Mouse (Mus musculus) spleen, adult 2 months (tissue): Measurements from ENCODE around the gene Auts2.

Experiments used
- CTCF ChIP-seq: fragments of 200-500 bp; IDR thresholded peaks from 2 replicates; pipeline ENCODE4 v1.5.1; 2011; ENCODE audit warnings: mild to moderate bottlenecking, inconsistent platforms; ENCODE audit not compliant: insufficient read depth, insufficient read length, insufficient replicate concordance; ENCODE audit errors: extremely low read depth
- POLR2A ChIP-seq: fragments of 200-500 bp; IDR thresholded peaks from 2 replicates; pipeline ENCODE4 v1.6.1; 2011; ENCODE audit warnings: low read depth, low read length, inconsistent platforms

DNA sequence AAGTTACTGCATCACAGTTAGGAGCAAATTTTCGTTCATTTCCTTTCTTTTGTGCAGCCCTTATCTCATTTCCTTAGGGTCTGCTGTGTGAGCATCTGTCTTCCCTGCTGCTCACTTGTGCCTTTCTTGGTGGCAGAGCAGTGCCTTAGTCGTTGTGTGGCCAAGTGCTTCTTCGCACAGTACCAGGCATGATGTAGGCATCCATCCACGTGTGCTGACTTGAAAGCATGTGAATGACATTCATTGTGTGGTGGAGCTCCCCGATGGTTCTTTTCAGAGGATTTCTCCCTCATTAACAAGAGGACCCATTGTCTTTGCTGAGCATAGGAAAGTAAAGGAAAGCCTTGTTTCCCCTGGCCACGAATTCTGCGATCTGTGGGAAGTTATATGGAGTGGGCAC is 36.6 kb upstream of the Auts2 start:
- TF ChIP-seq CTCF (no peak), POLR2A (no peak)
